ENCODE assay signal across 33 mouse cellular contexts in genomic region chr13:55451296-55451695, GRCm38 (mm10). TPM values are rescaled to one million over a fixed set of nuclear protein-coding genes. Genes with fewer than 3 reads are reported as not detected.
DNase-seq lines count a peak whose midpoint lies in the region; ATAC-seq and TF ChIP-seq lines count a peak whose summit lies in the region.
"Had no signal": no experiment of that assay in that cellular context is flagged by ENCODE, and none has a peak within 500 bp of the region (broad histone marks: within the 10 kb centered on the region; RNA-seq: fewer than 3 reads in every experiment).

No protein-coding gene starts in this region.

- no peak for DNase-seq in heart, postnatal 0 days (ENCODE audit: low spot score)
- no peak for DNase-seq in heart, adult 11 months
- peak; percentile 2 for DNase-seq in midbrain, embryonic 11.5 days (ENCODE audit: low spot score, missing footprints)
- DNase-seq in left cerebral cortex, adult 11 months (ENCODE audit: low spot score): no peak
- DNase-seq: B cell, adult 2 months; cerebellum, adult 11 months; cerebellum, adult 9-10 months; liver; lung, embryonic 14.5 days; midbrain, embryonic 14.5 days; spleen, adult 18-20 months; thymus, adult 2 months had no signal

- H3K4me2 ChIP-seq in heart, postnatal 0 days (ENCODE audit: low read depth, low read length): no peak overlapping the region
- H3K4me2 ChIP-seq in midbrain, embryonic 11.5 days: no peak overlapping the region
- no peak overlapping the region for H3K4me2 ChIP-seq in midbrain, embryonic 13.5 days (replicated peaks)
- H3K4me2 ChIP-seq: embryonic facial prominence, embryonic 12.5 days; forebrain, embryonic 15.5 days; heart, embryonic 11.5 days; hindbrain, embryonic 14.5 days; lung, embryonic 14.5 days; neural tube, embryonic 15.5 days had no signal

- H3K9ac ChIP-seq in heart, postnatal 0 days (replicated peaks; ENCODE audit: low read depth, low read length): no peak overlapping the region
- H3K9ac ChIP-seq in midbrain, embryonic 11.5 days (ENCODE audit: low read length): no peak overlapping the region
- no peak overlapping the region for H3K9ac ChIP-seq in midbrain, embryonic 13.5 days (replicated peaks)
- H3K9ac ChIP-seq: embryonic facial prominence, embryonic 12.5 days; forebrain, embryonic 15.5 days; hindbrain, embryonic 14.5 days; liver, embryonic 14.5 days; lung, embryonic 14.5 days; neural tube, embryonic 15.5 days had no signal

- no peaks in the 10 kb centered on the region for H3K27me3 ChIP-seq in heart, postnatal 0 days (ENCODE audit: control insufficient read depth, insufficient read depth, low read length)
- no peaks in the 10 kb centered on the region for H3K27me3 ChIP-seq in midbrain, embryonic 11.5 days (ENCODE audit: control insufficient read depth, insufficient read depth, low read length)
- no peaks in the 10 kb centered on the region for H3K27me3 ChIP-seq in midbrain, embryonic 13.5 days
- H3K27me3 ChIP-seq in small intestine, adult 2 months (ENCODE audit: control insufficient read depth, insufficient read depth, low read length): no peaks in the 10 kb centered on the region
- H3K27me3 ChIP-seq: CH12.LX; embryonic facial prominence, embryonic 12.5 days; forebrain, embryonic 15.5 days; megakaryocyte, embryonic 14.5 days; neural tube, embryonic 15.5 days; Patski had no signal

- peaks cover 62% of the 10 kb centered on the region for H3K36me3 ChIP-seq in heart, postnatal 0 days (replicated peaks; ENCODE audit: control insufficient read depth, insufficient read depth, low read length)
- peaks cover 32% of the 10 kb centered on the region for H3K36me3 ChIP-seq in midbrain, embryonic 11.5 days (ENCODE audit: control insufficient read depth, insufficient read depth, low read length)
- H3K36me3 ChIP-seq in midbrain, embryonic 13.5 days: peaks cover 71% of the 10 kb centered on the region
- H3K36me3 ChIP-seq in small intestine, adult 2 months (ENCODE audit: control insufficient read depth, insufficient read depth, low read length): peaks cover 54% of the 10 kb centered on the region

- WGBS in heart, postnatal 0 days: 89% methylated on average over 10 of the region's 10 CpGs
- WGBS in midbrain, embryonic 11.5 days: 85% methylated on average over 10 of the region's 10 CpGs
- 95% methylated on average over 10 of the region's 10 CpGs for WGBS in midbrain, embryonic 13.5 days
- 77% methylated on average over 10 of the region's 10 CpGs for WGBS in small intestine, adult 2 months

- H3K4me3 ChIP-seq in heart, postnatal 0 days (ENCODE audit: low read depth, low read length): no peak overlapping the region
- H3K4me3 ChIP-seq in midbrain, embryonic 11.5 days (ENCODE audit: low read depth, low read length): no peak overlapping the region
- H3K4me3 ChIP-seq in midbrain, embryonic 13.5 days (replicated peaks): no peak overlapping the region
- H3K4me3 ChIP-seq in small intestine, adult 2 months (ENCODE audit: low read depth, low read length): no peak overlapping the region
- H3K4me3 ChIP-seq: embryonic facial prominence, embryonic 12.5 days; forebrain, embryonic 10.5 days; forebrain, embryonic 15.5 days; layer of hippocampus, adult 2 months; neural tube, embryonic 15.5 days had no signal

- no peak for TF ChIP-seq EP300 in heart, postnatal 0 days (IDR thresholded peaks at IDR 0.05; ENCODE audit: low read depth)

- ATAC-seq in heart, postnatal 0 days (ENCODE audit: insufficient read depth, low read depth): no peak
- no peak for ATAC-seq in midbrain, embryonic 11.5 days (ENCODE audit: low FRiP score)
- ATAC-seq in midbrain, embryonic 13.5 days: no peak
- ATAC-seq: forebrain, embryonic 15.5 days; Patski had no signal

- H3K9me3 ChIP-seq in heart, postnatal 0 days (replicated peaks; ENCODE audit: control insufficient read depth, low read length): no peaks in the 10 kb centered on the region
- H3K9me3 ChIP-seq in midbrain, embryonic 11.5 days (ENCODE audit: control insufficient read depth, low read length): no peaks in the 10 kb centered on the region
- no peaks in the 10 kb centered on the region for H3K9me3 ChIP-seq in midbrain, embryonic 13.5 days
- H3K9me3 ChIP-seq: embryonic facial prominence, embryonic 12.5 days; forebrain, embryonic 10.5 days; forebrain, embryonic 15.5 days; megakaryocyte, embryonic 14.5 days; neural tube, embryonic 15.5 days had no signal

- H3K27ac ChIP-seq in heart, postnatal 0 days (ENCODE audit: low read depth): peak overlapping the region; percentile 79; the same call in 1 of the 2 replicates
- no peak overlapping the region for H3K27ac ChIP-seq in midbrain, embryonic 11.5 days (ENCODE audit: low read depth, low read length)
- no peak overlapping the region for H3K27ac ChIP-seq in midbrain, embryonic 13.5 days
- H3K27ac ChIP-seq in small intestine, adult 2 months (ENCODE audit: insufficient read depth, low read depth, low read length): peak overlapping the region; percentile 30; the same call in 1 of the 2 replicates
- H3K27ac ChIP-seq: embryonic facial prominence, embryonic 12.5 days; forebrain, embryonic 10.5 days; forebrain, embryonic 15.5 days; hindbrain, embryonic 14.5 days; liver, embryonic 14.5 days; neural tube, embryonic 15.5 days had no signal

- TF ChIP-seq POLR2A in small intestine, adult 2 months (IDR thresholded peaks at IDR 0.05; ENCODE audit: low read depth, low read length): no peak

- H3K4me1 ChIP-seq in heart, postnatal 0 days (ENCODE audit: control insufficient read depth, insufficient read depth): peaks cover 42% of the 10 kb centered on the region
- peaks cover 9% of the 10 kb centered on the region for H3K4me1 ChIP-seq in midbrain, embryonic 11.5 days (ENCODE audit: control insufficient read depth, insufficient read depth, low read length)
- H3K4me1 ChIP-seq in midbrain, embryonic 13.5 days (replicated peaks): peaks cover 20% of the 10 kb centered on the region
- H3K4me1 ChIP-seq in small intestine, adult 2 months (ENCODE audit: control insufficient read depth, insufficient read depth, insufficient read length, low read length): peaks cover 53% of the 10 kb centered on the region

- no peak for TF ChIP-seq CTCF in heart, postnatal 0 days (IDR thresholded peaks at IDR 0.05; ENCODE audit: low read depth)
- no peak for TF ChIP-seq CTCF in small intestine, adult 2 months (IDR thresholded peaks at IDR 0.05; ENCODE audit: extremely low read depth, insufficient read length, insufficient replicate concordance, low read depth, low read length)

RNA-seq across cellular contexts. Expression of gene Grk6, which starts 6.4 kb away (rescaled TPM):
- 27.2 and 44.4 TPM in 2 replicates for total RNA-seq in heart, postnatal 0 days (2014; rRNA removed; ENCODE audit: low replicate concordance)
- polyA plus RNA-seq in heart, postnatal 0 days (2015; fragmentation: Nextera tagmentation; extraction: Ambion mirVana): 10.7 TPM in 2 replicates
- polyA plus RNA-seq in midbrain, embryonic 11.5 days (2014; fragmentation: Nextera tagmentation; extraction: Ambion mirVana): 42.0 and 52.3 TPM in 2 replicates
- 26.8 and 35.7 TPM in 2 replicates for polyA plus RNA-seq in midbrain, embryonic 13.5 days (2015; fragmentation: Nextera tagmentation; extraction: Ambion mirVana)
- 21.1 and 38.4 TPM in 2 replicates for polyA plus RNA-seq in small intestine, adult 2 months (2012; rRNA removed)

RNA-seq across cellular contexts. Expression of gene Prr7, which starts 12.8 kb away (rescaled TPM):
- total RNA-seq in heart, postnatal 0 days (2014; rRNA removed; ENCODE audit: low replicate concordance): 3.6 and 8.2 TPM in 2 replicates
- 0.08 TPM in 1 of 2 replicates, not detected in the other for polyA plus RNA-seq in heart, postnatal 0 days (2015; fragmentation: Nextera tagmentation; extraction: Ambion mirVana)
- polyA plus RNA-seq in midbrain, embryonic 11.5 days (2014; fragmentation: Nextera tagmentation; extraction: Ambion mirVana): 2.8 and 3.0 TPM in 2 replicates
- polyA plus RNA-seq in midbrain, embryonic 13.5 days (2015; fragmentation: Nextera tagmentation; extraction: Ambion mirVana): 2.3 and 2.8 TPM in 2 replicates
- 5.9 and 8.2 TPM in 2 replicates for polyA plus RNA-seq in small intestine, adult 2 months (2012; rRNA removed)
- total RNA-seq: monocyte, adult 5-6 weeks had no signal

RNA-seq across cellular contexts. Expression of gene F12, which starts 24.7 kb away (rescaled TPM):
- total RNA-seq in heart, postnatal 0 days (2014; rRNA removed; ENCODE audit: low replicate concordance): 0.12 TPM in 1 of 2 replicates, not detected in the other
- not detected in 2 replicates for polyA plus RNA-seq in heart, postnatal 0 days (2015; fragmentation: Nextera tagmentation; extraction: Ambion mirVana)
- 0.14 TPM in 1 of 2 replicates, not detected in the other for polyA plus RNA-seq in midbrain, embryonic 11.5 days (2014; fragmentation: Nextera tagmentation; extraction: Ambion mirVana)
- not detected in 2 replicates for polyA plus RNA-seq in midbrain, embryonic 13.5 days (2015; fragmentation: Nextera tagmentation; extraction: Ambion mirVana)
- 0.41 and 0.60 TPM in 2 replicates for polyA plus RNA-seq in small intestine, adult 2 months (2012; rRNA removed)
- total RNA-seq: CH12.LX; granulocyte monocyte progenitor cell, adult 5-6 weeks; heart, postnatal 10 days; hematopoietic stem cell, adult 5-6 weeks; MEL had no signal
- polyA plus RNA-seq: forebrain, embryonic 10.5 days; forebrain, embryonic 15.5 days; lung, embryonic 14.5 days; midbrain, embryonic 14.5 days; Patski had no signal

RNA-seq across cellular contexts. Expression of gene Pfn3, which starts 36.3 kb away (rescaled TPM):
- not detected in 2 replicates for total RNA-seq in heart, postnatal 0 days (2014; rRNA removed; ENCODE audit: low replicate concordance)
- not detected in 2 replicates for polyA plus RNA-seq in heart, postnatal 0 days (2015; fragmentation: Nextera tagmentation; extraction: Ambion mirVana)
- not detected in 2 replicates for polyA plus RNA-seq in midbrain, embryonic 11.5 days (2014; fragmentation: Nextera tagmentation; extraction: Ambion mirVana)
- polyA plus RNA-seq in midbrain, embryonic 13.5 days (2015; fragmentation: Nextera tagmentation; extraction: Ambion mirVana): not detected in 2 replicates
- not detected in 2 replicates for polyA plus RNA-seq in small intestine, adult 2 months (2012; rRNA removed)
- total RNA-seq: adrenal gland, postnatal 10 days; CH12.LX; gastrocnemius, adult 18-20 months; granulocyte monocyte progenitor cell, adult 5-6 weeks; heart, postnatal 10 days; hematopoietic stem cell, adult 5-6 weeks; layer of hippocampus, adult 2 months; layer of hippocampus, postnatal 14 days; MEL; monocyte, adult 5-6 weeks had no signal
- polyA plus RNA-seq: embryonic facial prominence, embryonic 12.5 days; forebrain, embryonic 10.5 days; forebrain, embryonic 15.5 days; heart, embryonic 11.5 days; liver, embryonic 14.5 days; lung, embryonic 14.5 days; midbrain, embryonic 14.5 days; Patski; thymus, adult 2 months had no signal

RNA-seq across cellular contexts. Expression of gene Dbn1, which starts 36.6 kb away (rescaled TPM):
- total RNA-seq in heart, postnatal 0 days (2014; rRNA removed; ENCODE audit: low replicate concordance): 38.5 and 46.0 TPM in 2 replicates
- polyA plus RNA-seq in heart, postnatal 0 days (2015; fragmentation: Nextera tagmentation; extraction: Ambion mirVana): 30.2 and 30.9 TPM in 2 replicates
- polyA plus RNA-seq in midbrain, embryonic 11.5 days (2014; fragmentation: Nextera tagmentation; extraction: Ambion mirVana): 292 and 294 TPM in 2 replicates
- 655 and 674 TPM in 2 replicates for polyA plus RNA-seq in midbrain, embryonic 13.5 days (2015; fragmentation: Nextera tagmentation; extraction: Ambion mirVana)
- 8.9 and 9.8 TPM in 2 replicates for polyA plus RNA-seq in small intestine, adult 2 months (2012; rRNA removed)
- total RNA-seq: monocyte, adult 5-6 weeks had no signal

Comparison
In these comparisons a context has a peak if more than half of its experiments do, and no peak if none do; other contexts are left out.
1. H3K27ac ChIP-seq: peak in heart, postnatal 0 days (single experiment) and small intestine, adult 2 months (single experiment); none in midbrain, embryonic 11.5 days (single experiment) and midbrain, embryonic 13.5 days (single experiment).